Mouse (Mus musculus) fibroblast of lung, adult 2 months (primary cell): ENCODE data around the gene Syt1.

Experiments
- DNase-seq: peaks from one replicate; pipeline ENCODE4 v3.0.0-alpha.2; 2011; ENCODE audit warnings: low read depth

Syt1 gene

GRCm38 (mm10) chr10:108649174-108649573, 361.6 kb downstream of the Syt1 start:
- no peak for DNase-seq

- DNase-seq: no peak
Observed at GRCm38 (mm10) chr10:108643915-108644314, 366.9 kb downstream of the Syt1 start.

DNA sequence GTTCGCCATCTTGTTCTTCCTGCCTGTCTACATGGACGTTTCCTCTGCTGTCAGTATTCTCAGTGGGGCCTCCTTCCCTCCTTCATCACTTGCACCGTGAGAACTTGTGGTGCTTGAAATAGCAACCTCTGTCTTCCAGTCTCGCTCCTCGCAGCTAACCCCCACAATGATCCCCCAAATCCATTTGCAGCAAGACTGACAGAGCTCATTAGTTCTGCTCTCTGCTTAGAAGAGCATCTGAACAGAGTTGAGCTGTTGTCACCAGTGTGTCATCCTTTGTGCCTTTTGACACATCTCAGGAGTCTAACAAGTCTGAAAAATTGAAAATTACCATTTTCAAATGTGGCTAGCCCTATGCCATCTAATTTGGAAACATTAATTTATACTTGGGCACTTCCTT, 372.7 kb downstream of the Syt1 start:
- no peak for DNase-seq

GRCm38 (mm10) chr10:108636086-108636485, 374.7 kb downstream of the Syt1 start:
- no peak for DNase-seq

GRCm38 (mm10) chr10:108635616-108636015, 375.2 kb downstream of the Syt1 start:
- no peak for DNase-seq

GRCm38 (mm10) chr10:108630841-108631240, 379.9 kb downstream of the Syt1 start:
- peak; percentile 77 for DNase-seq

- no peak for DNase-seq
Observed at GRCm38 (mm10) chr10:108626404-108626803, 384.4 kb downstream of the Syt1 start.

DNA sequence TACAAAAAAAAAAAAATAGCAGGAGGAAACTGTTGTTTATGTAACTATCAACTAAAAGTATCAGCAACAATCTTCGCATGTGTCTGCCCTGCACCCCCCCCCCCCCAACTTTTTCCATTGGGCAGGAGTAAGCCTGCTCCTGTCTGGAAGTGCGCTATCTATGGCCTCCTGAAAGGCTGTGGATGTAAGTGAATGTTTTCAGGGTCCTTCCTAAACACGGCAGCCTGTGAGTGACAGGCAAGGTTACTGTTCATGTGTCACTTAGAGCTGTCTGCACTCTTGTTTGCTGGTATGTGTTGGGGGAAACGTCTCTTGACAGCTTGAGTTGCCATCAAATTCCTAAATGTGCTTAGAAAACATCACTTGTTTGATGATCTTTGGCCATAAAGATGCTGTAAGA, 387.8 kb downstream of the Syt1 start:
- no peak for DNase-seq

DNA sequence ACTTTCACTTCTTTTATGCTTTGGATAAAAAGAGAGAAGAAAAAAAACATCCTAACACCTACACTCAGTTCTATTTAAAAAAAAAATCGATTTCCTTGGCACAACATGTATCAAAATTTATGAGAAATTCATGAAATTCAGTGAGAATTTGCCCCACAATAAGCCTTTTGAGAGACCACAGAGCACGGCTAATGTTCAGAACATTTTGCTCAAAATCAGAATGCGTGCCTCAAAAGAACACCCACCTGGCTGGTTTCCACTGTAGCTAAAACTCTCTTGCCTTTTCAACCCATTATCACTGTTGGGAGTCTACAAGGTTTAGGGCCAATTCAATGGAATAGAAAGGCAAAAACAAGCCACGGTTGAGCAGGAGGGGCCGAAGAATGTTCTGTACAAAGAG, 390.9 kb downstream of the Syt1 start:
- DNase-seq: no peak

GRCm38 (mm10) chr10:108619217-108619616, 391.6 kb downstream of the Syt1 start:
- DNase-seq: no peak

DNA sequence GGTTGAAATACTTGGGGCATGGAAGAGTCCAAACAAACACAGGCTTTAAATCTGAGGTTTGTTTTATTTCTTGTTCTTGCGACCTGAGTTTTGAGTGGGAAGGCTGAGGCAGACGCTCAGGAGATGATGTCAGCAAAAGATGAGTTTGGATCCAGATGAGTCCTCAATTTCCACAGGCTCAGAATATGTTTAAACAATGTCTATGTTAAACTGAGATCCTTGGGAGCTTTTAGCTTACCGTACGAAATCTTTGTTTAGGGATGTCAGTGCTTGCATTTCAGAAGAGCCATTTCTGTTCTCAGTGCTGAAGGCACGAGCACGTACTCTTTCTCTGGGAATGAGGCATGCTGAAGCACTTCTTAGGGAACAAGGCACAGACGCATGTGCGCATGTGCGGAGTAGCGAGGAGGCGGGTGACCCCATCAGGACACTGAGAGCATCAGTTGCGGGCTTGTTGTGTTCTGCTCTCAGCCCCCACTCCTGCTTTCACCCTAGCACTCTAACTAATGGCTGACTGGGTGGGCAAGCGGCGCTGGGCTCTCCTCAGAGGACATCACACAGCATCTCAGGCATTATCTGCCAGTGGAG, 400.6 kb downstream of the Syt1 start:
- DNase-seq: no peak

DNA sequence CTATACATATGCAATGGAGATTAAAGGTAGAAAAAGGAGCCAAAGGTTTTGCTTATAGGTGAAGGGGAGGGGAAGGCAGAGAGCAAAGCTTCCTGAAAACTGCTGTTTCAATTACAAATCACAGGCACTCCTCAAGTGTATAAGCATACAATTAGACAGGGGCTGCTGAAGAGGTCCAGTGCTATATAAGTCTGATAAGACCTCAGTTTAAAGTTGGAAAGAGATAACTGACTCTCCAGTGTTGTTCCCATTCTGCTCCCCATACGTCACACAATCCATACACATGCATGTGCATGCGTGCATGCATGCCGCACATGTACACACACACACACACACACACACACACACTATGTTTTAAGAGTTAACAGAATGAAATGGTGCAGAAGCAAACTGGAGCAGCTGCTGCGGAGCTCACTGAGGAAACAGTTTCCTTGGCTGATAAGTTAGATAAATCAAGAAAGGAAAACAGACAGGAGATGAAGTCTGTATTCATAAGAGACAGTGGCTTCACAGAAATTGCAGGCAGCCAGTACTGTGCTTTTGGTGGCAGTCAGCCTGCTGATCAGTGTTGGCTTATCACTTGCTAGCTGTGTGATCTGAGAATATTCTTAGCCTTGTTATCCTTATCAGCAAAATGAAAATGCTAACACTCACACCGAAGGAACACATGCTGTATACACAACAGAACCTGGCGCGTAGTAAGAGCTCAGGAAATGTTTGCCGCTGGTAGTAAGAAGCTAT, 408.9 kb downstream of the Syt1 start:
- no peak for DNase-seq

DNA sequence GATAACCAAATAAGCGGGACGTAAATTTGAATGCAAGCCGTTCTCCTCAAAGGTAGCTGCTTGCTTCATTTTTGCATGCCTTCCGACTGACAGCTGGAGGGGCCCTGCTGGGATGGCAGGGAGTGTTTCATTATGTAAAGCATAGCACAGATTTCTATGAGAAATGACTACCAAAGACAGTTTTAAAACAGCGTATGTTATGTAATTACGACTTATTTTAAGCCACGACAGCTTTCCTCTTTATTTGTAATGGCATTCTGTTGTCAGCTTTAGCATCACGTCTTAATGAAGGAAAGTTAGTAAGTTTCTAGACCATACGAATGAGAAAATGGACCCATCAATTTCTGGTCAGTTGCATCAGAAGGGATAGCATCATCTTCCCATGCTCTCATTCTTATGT, 410.1 kb downstream of the Syt1 start:
- no peak for DNase-seq

- no peak for DNase-seq
Observed at GRCm38 (mm10) chr10:108597385-108597784, 413.4 kb downstream of the Syt1 start.

DNA sequence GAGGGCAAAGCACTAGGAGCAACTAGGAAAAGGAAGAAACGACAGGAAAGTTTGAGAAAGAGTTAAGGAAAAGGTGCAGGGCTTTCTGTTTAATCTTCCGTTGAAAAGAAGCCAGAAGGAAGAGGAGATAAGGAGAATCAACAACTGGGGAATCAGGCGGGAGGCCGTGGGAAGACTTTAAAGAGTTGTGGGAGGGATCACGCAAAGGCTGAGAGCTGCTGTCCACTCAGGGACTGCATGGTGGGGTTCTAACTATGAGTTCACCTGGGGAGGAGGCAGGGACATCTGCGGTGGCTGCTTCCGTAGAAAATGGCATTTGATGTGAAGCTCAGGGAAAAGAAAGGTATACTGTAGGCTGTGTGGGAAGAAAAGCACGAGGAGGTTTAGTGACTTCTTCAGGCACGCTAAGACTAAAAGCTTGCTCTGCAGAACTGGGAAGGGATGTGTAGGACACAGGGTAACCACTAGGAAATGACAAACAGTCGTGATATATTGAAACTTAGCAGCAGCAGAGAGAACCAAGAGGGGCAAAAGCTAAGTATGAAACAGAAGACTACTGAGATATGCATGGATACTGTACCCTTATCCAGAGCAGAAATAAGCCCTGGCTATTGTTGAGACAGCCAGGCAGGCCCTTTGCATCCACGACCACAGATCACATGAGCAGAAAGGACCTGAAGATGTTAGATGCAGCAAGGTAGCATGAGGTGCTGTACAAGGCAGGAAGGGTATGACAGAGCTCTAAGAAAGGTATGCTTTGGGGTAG, 414.4 kb downstream of the Syt1 start:
- no peak for DNase-seq

DNA sequence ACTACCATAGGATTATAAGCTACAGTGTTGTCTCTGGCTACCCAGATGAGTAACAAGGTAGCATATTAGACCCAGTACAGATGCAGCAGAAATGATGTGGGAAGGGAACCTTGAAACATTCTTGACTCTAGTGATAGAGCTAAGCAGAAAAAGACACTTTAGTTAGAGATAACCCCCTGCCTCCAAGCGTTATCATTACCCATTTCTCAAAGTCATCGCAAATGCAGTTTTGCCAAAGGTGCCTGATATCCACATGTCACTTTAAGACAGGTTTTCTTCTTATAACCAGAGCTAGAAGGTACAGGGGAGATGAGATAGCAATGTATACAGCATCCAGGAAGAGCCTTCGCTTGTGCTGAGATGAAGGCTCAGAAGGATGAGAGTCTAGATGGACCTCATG, 421.4 kb downstream of the Syt1 start:
- DNase-seq: no peak

- DNase-seq: no peak
Observed at GRCm38 (mm10) chr10:108588924-108589323, 421.9 kb downstream of the Syt1 start.

DNA sequence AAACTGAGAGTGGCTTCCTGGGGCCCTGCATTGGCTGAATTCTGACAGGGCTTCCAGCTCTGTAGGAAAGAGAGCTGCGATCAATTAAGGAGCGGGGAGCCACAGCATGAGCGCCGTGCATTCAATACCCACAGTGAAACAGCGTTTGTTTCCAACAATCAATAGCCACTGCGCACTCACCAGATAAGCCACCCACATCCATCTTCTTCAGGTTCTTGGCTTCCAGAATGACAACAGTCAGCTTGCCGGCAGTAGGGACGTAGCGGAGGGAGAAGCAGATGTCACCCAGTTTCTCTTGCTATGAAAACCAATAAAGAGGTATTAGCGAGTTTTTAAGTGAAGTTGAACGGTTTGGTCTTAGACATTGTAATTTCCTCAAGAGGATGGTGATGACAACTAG, 427.1 kb downstream of the Syt1 start:
- no peak for DNase-seq

GRCm38 (mm10) chr10:108582397-108582730, 428.4 kb downstream of the Syt1 start:
- no peak for DNase-seq

DNA sequence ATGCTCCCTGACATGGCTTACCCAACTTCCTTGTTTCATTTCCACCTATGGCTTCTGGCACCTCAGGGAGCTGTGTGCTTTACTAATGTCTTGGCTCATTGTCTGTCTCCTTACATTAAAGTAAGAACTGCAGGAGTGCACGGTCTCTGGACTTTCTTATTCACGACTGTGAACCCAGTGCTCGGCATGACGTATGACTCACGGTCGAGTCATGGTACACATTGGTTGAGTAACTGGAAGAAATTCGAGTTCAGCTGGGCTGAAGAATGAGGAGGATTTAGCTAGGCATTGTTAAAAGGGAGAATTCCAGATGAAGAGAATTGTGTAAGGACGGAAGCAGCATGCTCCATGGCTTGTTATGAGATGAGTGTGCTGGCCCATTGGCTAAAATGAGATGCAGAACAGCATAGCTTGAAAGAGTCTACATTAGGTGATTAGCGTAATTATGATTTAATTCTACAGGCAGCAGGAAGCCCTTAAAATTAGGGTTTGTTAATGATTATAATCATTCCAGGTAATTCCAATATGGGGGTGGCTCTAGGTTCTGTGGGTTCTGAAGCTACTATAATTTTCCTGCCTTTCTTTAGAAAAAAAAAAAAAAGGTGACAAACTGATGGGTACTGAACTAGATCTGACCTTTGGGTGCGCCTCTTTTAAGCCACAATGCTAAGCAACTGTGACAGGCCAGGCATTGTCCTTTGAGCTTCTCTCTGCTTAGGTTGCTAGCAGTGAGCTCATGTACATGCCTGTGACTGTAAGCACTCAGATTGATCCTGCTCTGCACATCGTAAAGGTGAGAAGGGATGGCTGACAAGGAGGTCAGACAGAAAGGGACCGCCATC, 429.0 kb downstream of the Syt1 start:
- peak; percentile 77 for DNase-seq

DNA sequence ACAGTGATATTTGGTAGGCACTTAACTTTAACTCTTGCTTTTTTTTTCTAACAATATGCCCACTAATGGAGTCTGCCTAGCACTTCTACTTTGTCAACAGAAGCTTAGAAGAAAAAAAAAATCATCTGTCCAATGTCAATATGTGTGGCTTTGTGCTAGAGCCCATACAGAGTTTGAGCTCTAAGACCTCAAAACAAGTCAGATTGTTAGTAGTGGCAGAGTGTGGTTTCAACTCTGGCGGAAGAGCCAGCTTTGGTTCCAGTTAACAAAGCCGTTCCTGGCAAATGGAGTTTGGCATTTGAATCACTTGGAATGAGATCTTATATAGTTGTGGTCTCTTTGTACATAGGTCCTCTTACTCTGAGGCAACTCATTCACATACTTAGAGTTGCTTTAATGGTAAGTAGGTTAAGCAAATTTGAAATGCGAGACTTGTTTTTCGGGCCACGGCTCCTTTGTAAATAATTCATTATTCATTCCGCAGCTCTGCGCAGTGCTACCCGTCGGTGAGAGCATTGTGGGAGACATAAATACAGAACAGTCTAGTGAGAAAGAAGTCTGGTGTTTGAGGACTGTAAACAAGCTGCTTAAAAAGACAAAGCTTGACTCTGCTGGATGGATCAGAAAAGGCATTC, 429.9 kb downstream of the Syt1 start:
- DNase-seq: peak; percentile 70

- no peak for DNase-seq
Observed at GRCm38 (mm10) chr10:108579396-108579795, 431.4 kb downstream of the Syt1 start.
